Mouse (Mus musculus) erythroblast, embryonic 14.5 days (primary cell): ENCODE results near the gene Kcne1.

Source experiments
- GATA1 ChIP-seq: IDR thresholded peaks from 2 replicates; pipeline ENCODE4 v1.6.1; 2012; ENCODE audit warnings: low read length, inconsistent platforms, mixed read lengths
- TAL1 ChIP-seq: IDR thresholded peaks from 3 replicates; pipeline ENCODE4 v1.6.1; 2012; ENCODE audit warnings: low read length, inconsistent platforms, mixed read lengths

- TF ChIP-seq GATA1 (no peak), TAL1 (no peak)
Observed at GRCm38 (mm10) chr16:92319353-92320109, 39.7 kb downstream of the Kcne1 start.
